Mouse (Mus musculus) urinary bladder, postnatal 14 days (tissue): ENCODE measurements around the gene Xylt1.

Experiments used
- DNase-seq: peaks from one replicate; pipeline ENCODE4 v3.0.0; 2021; ENCODE audit warnings: low spot score

Gene Xylt1

DNA sequence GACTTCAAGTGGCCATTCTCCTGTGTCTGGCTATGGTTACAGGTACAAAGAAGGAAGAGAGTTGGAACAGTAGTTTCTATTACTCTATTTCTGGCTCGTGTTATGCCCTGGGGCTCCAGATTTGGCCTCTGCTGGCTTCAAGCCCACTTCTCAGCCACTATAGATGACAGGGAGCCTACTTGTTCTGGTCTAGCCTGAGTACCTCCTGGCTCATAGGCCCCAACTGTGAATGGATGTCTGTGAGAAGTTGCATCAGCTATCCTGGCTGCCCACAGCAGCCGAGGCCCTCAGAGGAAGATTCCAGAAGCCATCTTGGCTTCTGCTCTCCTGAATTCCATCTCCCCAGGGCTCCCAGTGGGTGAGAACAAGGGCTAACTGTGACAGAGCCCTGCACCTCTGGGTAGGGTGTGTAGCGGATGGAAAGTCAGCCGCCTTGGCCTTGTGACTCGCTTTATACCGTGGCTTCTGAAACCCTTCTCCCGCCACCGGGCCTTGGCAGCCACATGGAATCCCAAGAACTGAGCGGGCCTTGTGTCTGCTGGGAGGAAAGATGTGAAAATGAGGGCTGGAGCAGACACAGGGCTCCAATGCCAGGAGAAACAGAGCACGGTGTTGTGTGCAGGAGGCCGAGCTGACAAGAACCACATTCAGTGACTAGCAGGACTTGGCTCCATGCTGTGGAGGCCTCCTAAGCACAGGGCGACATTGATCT lies 55.1 kb downstream of the Xylt1 start:
- no peak for DNase-seq

DNA sequence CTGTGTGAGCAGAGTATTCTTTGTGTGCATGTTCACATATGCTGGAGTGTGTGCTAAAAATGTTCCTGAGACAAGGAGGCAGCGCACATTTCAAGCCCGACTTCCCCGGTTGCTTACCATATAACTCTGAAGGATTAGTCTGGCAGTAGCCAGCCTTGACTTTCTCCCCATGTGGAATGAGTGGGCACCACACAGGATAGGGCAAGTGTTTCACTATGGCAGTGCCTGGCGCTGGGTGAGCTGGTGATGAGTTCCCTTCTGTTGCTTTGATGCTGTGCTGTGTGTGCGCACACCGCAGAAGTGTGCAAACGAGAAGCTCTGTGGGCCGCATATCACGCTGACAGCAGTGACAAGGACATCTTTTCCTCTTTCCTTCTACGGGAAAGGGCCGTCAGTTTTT lies 56.1 kb downstream of the Xylt1 start:
- no peak for DNase-seq

GRCm38 (mm10) chr7:117440994-117441393 lies 60.2 kb downstream of the Xylt1 start:
- no peak for DNase-seq

DNA sequence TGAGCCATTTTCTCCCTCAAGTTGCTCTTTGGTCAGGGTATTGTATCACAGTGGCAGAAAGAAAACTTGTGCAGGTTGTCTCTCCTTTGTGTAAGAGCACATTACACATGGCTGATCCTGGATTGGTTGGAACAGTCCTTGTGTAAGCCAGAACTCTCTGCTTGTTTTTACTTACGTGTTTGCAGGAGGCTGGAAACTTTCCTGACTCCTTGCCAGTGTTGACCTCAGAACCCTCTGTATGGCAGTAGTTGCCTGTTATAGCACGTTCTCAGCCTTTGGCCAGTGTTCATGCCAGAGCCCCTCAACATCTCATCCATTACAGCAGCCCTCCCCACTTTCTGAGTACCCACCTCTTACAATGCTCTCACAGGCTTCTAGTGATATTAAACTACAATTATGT lies 61.9 kb downstream of the Xylt1 start:
- DNase-seq = no peak

GRCm38 (mm10) chr7:117443215-117443614 lies 62.4 kb downstream of the Xylt1 start:
- no peak for DNase-seq

GRCm38 (mm10) chr7:117445471-117445870 lies 64.7 kb downstream of the Xylt1 start:
- no peak for DNase-seq

GRCm38 (mm10) chr7:117449605-117450004 lies 68.8 kb downstream of the Xylt1 start:
- DNase-seq = no peak

- DNase-seq = no peak
These were observed 70.4 kb downstream of the Xylt1 start for GRCm38 (mm10) chr7:117451212-117451611.

- no peak for DNase-seq
These were observed 71.5 kb downstream of the Xylt1 start for GRCm38 (mm10) chr7:117452269-117452668.

DNA sequence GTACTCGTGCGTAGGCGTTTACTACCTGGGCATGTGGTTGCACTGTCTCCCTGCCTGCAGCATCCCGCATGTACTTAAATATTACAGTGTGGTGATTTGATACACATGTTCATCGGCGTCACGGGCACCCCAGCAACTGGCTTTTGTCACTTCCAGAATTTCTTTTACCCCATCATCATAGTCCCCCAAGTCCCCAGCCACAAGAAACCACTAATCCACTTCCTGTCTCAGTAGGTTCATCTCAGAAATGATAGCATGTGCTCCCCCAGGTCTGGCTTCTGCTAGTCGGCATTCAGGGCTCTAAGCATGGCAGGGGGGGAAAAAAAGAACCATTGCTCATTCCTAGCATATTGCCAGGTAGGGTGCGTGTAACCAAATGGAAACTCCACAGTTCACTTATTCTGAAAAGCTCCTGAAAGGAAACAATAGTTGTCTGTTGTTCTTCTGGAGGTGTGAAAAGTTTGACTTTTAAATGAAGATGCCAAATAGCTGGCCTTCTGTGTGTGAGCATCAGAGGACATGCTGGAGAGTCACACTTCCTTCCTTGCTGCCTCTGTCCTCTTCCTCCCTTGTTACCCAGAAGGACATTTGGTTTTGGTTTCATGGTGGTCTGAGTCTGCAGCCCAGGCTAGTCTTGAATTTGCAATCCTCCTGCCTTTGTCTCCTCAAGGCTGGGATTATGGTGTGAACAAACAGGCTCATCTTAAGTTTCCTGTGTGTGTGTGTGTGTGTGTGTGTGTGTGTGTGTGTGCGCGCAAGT lies 74.2 kb downstream of the Xylt1 start:
- no peak for DNase-seq

- DNase-seq = no peak
These were observed 81.6 kb downstream of the Xylt1 start for GRCm38 (mm10) chr7:117462196-117462935.

GRCm38 (mm10) chr7:117464956-117465355 lies 84.2 kb downstream of the Xylt1 start:
- DNase-seq = no peak

DNA sequence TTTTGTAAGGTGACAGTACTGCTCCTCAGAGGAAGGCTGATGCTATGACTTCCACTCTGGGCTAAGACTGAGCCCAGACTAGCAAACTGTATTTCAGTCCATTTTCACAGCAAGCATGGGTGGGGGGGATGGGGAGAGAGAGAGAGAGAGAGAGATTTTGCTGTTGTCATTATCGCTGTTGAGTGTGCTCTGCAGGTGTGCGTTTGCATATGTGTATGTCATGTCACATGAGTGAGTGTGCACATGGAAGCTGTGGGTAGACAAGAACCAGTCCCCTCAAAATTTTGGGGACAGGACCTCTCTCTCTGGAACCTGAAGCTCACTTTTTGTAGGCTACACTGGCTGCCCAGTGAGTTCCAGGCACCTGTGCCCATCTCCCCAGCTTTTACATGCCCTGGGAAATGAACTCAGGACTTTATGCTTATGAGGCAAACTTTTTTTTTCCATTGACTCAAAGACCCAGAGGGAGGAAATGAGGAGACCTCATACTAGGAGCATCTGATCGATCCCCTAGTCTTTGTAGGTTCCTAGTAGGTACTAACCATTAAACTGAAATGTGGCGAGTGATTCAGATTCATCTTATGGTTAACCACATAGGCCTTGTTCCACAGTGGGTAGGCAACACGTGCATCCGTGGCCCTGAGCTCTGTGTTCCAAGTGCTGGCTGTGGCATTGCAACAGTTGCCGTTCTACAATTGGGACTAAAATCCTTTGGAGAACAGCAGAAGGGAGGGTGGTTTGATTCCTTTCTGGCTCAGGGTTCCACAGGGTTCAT lies 85.4 kb downstream of the Xylt1 start:
- DNase-seq = no peak

GRCm38 (mm10) chr7:117470243-117470802 lies 89.5 kb downstream of the Xylt1 start:
- peak; percentile 29 for DNase-seq

DNA sequence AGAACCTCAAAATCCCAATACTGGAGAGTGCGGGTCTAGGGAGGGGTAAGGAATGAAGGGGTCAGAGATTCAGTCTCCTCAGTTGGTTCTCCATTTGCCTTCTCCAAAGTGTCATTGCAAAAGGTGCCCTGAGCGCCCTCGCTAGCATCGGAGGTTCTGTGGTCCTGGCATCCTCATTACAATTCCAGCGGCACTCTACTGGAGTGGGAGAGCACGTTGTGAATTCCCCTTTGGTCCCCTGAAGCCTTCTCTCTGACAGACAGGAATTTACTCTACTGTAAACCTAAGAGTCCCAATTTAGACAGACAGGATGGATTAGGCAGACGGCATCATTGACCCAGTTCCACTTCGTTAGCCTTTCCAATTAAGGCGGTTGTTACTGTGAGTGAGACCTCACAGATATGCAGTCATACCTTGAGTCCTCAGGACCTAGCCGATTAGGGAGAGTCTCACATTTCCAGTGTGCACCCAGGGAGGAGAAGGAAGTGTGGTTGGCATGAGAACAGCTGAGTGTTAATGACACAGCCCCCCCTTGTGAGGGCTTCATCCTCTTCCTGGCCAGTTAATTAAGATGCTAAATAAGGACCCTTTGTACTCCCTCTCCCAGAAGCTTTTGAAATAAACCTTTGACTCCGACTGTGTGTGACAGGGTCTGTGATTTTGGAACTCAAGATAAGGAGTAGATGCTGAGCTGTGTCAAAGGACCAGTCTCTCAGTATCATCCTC lies 91.4 kb downstream of the Xylt1 start:
- DNase-seq = no peak

- no peak for DNase-seq
These were observed 92.3 kb downstream of the Xylt1 start for GRCm38 (mm10) chr7:117472781-117473743.

DNA sequence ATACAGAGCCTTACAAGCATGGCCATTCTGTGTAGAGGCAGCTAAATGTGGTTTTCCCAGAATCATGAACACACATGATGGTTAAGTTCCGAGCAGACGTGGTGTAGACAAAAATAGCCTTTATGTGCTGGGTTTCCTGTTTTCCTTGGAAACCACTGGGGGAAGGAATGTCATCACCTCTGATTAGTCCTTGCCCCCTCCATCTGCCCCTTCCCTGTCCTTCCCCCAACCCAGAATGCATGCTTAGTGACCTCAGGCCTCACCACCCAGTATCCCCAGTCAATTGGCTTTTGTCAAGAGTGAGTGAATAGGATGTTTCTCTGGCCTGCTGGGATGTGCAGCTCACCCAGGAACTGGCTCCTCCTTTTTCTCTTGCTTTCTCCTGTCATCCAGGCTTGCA lies 93.5 kb downstream of the Xylt1 start:
- DNase-seq = no peak

- no peak for DNase-seq
These were observed 94.3 kb downstream of the Xylt1 start for GRCm38 (mm10) chr7:117475106-117475505.

- DNase-seq = no peak
These were observed 98.2 kb downstream of the Xylt1 start for GRCm38 (mm10) chr7:117478937-117479336.

DNA sequence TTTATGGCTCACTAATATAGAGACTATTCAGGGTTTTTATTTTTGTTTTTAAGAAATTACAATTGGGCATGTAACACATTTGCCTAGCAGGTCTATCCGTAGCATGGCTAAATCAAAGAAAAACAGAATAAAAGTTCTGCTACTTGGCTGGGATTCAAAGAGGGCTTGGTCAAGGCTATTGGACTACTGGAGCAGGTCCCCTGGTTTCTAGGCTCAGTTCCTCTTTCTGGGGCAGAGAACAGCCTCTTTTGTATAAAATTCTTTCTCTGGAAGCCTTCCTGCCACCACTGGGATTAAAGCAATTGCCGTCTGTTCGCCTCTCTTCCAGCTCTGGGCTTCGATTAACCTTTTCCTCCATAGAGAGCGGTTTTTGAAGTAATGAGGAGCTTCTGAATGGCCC lies 100.1 kb downstream of the Xylt1 start:
- no peak for DNase-seq
